Mouse (Mus musculus): Measurements from ENCODE around the gene Cyb561d2. TPM values are rescaled to one million over a fixed set of nuclear protein-coding genes. Genes with fewer than 3 reads are reported as not detected.

The Cyb561d2 gene
- polyA plus RNA-seq, 2 experiments: 19.8 to 21.4 TPM

DNA sequence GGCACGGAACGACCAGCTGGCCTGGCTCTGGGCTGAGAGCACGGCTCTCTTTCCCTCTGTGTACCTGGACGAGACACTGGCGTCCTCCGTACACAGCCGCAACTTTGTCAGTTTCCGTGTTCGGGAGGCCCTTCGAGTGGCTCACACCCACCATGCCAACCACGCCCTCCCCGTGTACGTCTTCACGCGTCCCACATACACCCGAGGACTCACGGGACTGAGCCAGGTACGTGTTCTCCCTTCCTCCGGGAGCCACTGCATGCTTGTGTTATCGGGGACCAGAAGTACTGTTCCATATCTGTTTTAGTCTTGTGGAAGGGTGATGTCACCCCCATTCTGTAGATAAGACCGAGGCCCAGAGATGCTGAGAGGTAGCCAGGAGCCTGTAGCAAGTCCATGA is 28.9 kb upstream of the Cyb561d2 start:
- no peak for DNase-seq (ENCODE audit: low spot score)
- H3K4me2 ChIP-seq (replicated peaks; ENCODE audit: low read depth, low read length, severe bottlenecking): peak overlapping the region; percentile 93
- H3K4me1 ChIP-seq (ENCODE audit: control insufficient read depth, insufficient read depth, low read length): peaks cover 27% of the 10 kb centered on the region
- H3K27me3 ChIP-seq (ENCODE audit: control insufficient read depth, insufficient read depth, low read length): no peaks in the 10 kb centered on the region
- no peak for ATAC-seq (ENCODE audit: low FRiP score, low read depth)
- no peaks in the 10 kb centered on the region for H3K9me3 ChIP-seq (ENCODE audit: control insufficient read depth, low read length)
- 91% methylated on average over 21 of the region's 21 CpGs for WGBS
- TF ChIP-seq POLR2A (IDR thresholded peaks at IDR 0.05; ENCODE audit: borderline replicate concordance, extremely low read depth, insufficient read depth, insufficient read length): no peak
- no peak overlapping the region for H3K27ac ChIP-seq (replicated peaks; ENCODE audit: low read depth, low read length)
- H3K36me3 ChIP-seq (ENCODE audit: control insufficient read depth, insufficient read depth, low read length): peaks cover 37% of the 10 kb centered on the region
- H3K9ac ChIP-seq (ENCODE audit: low read depth, low read length, severe bottlenecking): no peak overlapping the region; the same call in 1 of the 2 replicates
- peak overlapping the region; percentile 75 for H3K4me3 ChIP-seq (replicated peaks; ENCODE audit: low read length)

DNA sequence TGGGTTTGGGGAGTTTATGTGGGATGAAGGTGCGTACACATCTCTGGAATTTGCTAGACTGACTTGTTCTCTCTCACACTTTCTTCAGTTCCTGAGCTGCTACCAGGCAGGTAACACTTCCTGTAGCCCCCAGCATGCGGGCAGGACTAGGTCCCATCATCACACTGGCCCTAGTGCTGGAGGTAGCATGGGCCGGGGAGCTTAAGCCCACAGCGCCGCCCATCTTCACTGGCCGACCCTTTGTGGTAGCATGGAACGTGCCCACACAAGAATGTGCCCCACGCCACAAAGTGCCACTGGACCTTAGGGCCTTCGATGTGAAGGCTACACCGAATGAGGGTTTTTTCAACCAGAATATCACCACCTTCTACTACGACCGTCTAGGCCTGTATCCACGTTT is 28.0 kb upstream of the Cyb561d2 start:
- peaks cover 43% of the 10 kb centered on the region for H3K36me3 ChIP-seq (ENCODE audit: control insufficient read depth, insufficient read depth, low read length)
- DNase-seq (ENCODE audit: low spot score) (no peak), ATAC-seq (ENCODE audit: low FRiP score, low read depth) (no peak)
- no peaks in the 10 kb centered on the region for H3K9me3 ChIP-seq (ENCODE audit: control insufficient read depth, low read length)
- TF ChIP-seq POLR2A (IDR thresholded peaks at IDR 0.05; ENCODE audit: borderline replicate concordance, extremely low read depth, insufficient read depth, insufficient read length): no peak
- peaks cover 27% of the 10 kb centered on the region for H3K4me1 ChIP-seq (ENCODE audit: control insufficient read depth, insufficient read depth, low read length)
- WGBS: 31% methylated on average over 13 of the region's 13 CpGs
- no peaks in the 10 kb centered on the region for H3K27me3 ChIP-seq (ENCODE audit: control insufficient read depth, insufficient read depth, low read length)
- peak overlapping the region; percentile 93 for H3K4me2 ChIP-seq (replicated peaks; ENCODE audit: low read depth, low read length, severe bottlenecking)
- peak overlapping the region; percentile 75 for H3K4me3 ChIP-seq (replicated peaks; ENCODE audit: low read length)
- H3K9ac ChIP-seq (ENCODE audit: low read depth, low read length, severe bottlenecking): peak overlapping the region; percentile 78
- H3K27ac ChIP-seq (replicated peaks; ENCODE audit: low read depth, low read length): peak overlapping the region; percentile 75; the same call in 1 of the 2 replicates

DNA sequence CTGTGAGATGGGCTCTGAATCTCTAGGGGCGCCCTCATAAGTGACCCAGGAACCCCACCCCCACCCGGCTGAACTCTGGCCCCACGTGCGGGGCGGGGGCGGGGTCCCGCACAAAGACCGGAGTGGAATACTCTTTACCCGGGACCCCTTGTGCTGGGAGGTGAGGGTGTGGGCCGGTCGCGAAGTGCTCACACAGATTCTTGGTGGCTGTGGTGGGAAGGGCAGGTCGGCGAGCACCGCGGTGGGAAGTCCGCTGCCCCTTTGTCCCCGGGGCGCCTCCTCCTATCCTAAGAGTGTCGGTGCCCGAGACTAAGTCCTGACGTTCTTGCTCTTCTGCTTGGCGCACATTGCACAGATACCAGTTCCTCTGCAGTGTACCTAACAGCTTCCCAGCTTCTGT is 27.3 kb upstream of the Cyb561d2 start:
- ATAC-seq (ENCODE audit: low FRiP score, low read depth): peak; percentile 42
- Histone ChIP-seq H3K27ac (replicated peaks; ENCODE audit: low read depth, low read length) (peak overlapping the region; percentile 75), H3K36me3 (ENCODE audit: control insufficient read depth, insufficient read depth, low read length) (peaks cover 38% of the 10 kb centered on the region), H3K27me3 (ENCODE audit: control insufficient read depth, insufficient read depth, low read length) (no peaks in the 10 kb centered on the region), H3K4me1 (ENCODE audit: control insufficient read depth, insufficient read depth, low read length) (peaks cover 27% of the 10 kb centered on the region), H3K9me3 (ENCODE audit: control insufficient read depth, low read length) (no peaks in the 10 kb centered on the region), H3K4me2 (replicated peaks; ENCODE audit: low read depth, low read length, severe bottlenecking) (peak overlapping the region; percentile 93), H3K9ac (ENCODE audit: low read depth, low read length, severe bottlenecking) (peak overlapping the region; percentile 78), H3K4me3 (replicated peaks; ENCODE audit: low read length) (peak overlapping the region; percentile 75)
- under 1% methylated on average over 21 of the region's 23 CpGs for WGBS
- TF ChIP-seq POLR2A (IDR thresholded peaks at IDR 0.05; ENCODE audit: borderline replicate concordance, extremely low read depth, insufficient read depth, insufficient read length): no peak
- DNase-seq (ENCODE audit: low spot score): peak; percentile 19

DNA sequence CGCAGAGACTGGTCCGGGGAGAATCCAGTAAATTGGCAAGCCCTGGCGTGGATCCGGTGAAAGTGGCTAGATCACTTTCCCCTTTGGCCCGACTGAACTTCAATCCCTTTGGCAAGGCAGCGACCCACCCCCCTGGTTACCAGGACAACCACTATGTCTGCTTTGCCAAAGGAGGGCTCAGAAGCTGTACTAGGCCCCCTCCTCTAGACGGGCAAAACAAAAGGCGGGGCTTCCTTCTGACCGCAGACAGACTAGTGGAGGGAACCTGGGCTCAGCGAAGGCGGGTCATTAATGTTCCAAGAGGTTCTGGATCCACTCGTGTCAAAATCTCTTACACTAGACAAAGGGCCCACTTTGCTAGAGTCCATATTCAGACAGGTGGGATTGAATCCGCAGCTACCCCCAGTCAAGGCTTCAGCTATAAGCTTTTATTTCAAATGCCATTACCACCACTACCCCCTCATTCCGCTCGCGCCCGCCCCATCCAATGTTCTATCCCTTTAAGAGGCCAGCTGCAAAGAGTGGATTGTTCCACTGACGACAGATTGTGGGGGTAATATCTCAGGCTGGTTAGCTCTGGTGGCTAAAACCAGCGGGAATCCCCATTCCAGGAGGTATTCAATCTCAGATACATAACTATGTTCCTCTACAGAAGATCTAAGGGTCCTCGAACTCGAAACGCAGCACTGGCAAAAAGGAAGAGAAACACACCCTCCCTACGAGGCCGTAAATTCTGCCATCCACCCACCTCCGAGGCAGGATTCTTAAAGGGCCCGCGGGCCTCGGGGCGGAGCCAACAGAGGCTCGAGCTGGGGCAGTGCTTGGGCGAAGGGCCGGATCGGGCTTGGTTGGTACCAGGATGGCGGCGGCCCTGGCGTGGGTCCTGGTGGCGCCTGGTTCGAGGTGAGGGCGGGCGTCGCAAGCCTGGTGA is 26.6 kb upstream of the Cyb561d2 start:
- peak; percentile 88 for ATAC-seq (ENCODE audit: low FRiP score, low read depth)
- 0 out of 2 replicates have a peak, but pooled peaks have one; percentile 74 for TF ChIP-seq POLR2A (IDR thresholded peaks at IDR 0.05; ENCODE audit: borderline replicate concordance, extremely low read depth, insufficient read depth, insufficient read length)
- Histone ChIP-seq H3K27me3 (ENCODE audit: control insufficient read depth, insufficient read depth, low read length) (no peaks in the 10 kb centered on the region), H3K9ac (ENCODE audit: low read depth, low read length, severe bottlenecking) (peak overlapping the region; percentile 78), H3K4me1 (ENCODE audit: control insufficient read depth, insufficient read depth, low read length) (peaks cover 31% of the 10 kb centered on the region), H3K27ac (replicated peaks; ENCODE audit: low read depth, low read length) (peak overlapping the region; percentile 75), H3K4me3 (replicated peaks; ENCODE audit: low read length) (peak overlapping the region; percentile 75), H3K4me2 (replicated peaks; ENCODE audit: low read depth, low read length, severe bottlenecking) (peak overlapping the region; percentile 93), H3K9me3 (ENCODE audit: control insufficient read depth, low read length) (no peaks in the 10 kb centered on the region), H3K36me3 (ENCODE audit: control insufficient read depth, insufficient read depth, low read length) (peaks cover 36% of the 10 kb centered on the region)
- under 1% methylated on average over 41 of the region's 41 CpGs for WGBS
- peak; percentile 87 for DNase-seq (ENCODE audit: low spot score)

DNA sequence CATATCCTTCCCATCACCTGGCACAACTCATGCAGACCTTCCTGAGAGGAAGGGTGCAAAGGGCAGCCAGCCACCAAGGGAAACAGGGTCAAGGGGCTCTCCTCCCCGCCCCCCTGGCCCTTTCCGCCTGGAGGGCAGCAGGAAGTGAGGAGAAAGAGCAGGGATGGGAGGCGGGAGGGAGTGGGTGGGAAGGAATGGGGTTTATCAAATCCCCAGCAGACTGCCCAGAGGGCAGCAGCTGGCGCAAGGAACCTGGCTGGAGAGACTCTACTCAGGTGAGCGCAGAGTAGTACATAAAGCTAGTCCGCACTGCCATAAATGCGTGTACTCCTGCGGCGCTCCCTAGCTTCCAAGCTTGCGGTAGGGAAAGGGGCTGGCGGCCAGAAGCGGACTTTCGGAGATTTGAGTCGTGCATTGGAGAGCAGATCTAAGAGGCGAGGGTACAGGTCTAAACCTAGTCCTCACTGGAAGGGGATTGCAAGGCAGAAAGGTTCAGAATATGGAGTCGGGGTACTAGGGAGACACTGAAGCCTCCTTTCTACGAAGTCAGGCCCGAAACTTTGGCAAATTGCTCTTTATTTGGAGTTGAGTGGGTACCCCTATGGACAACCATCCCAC is 25.8 kb upstream of the Cyb561d2 start, which contains the start of gene Hyal2:
TSS of gene Hyal2 (plus strand) at position 244 of the 618 bp plus-strand sequence.
- no peak for ATAC-seq (ENCODE audit: low FRiP score, low read depth)
- no peak for DNase-seq (ENCODE audit: low spot score)
- Histone ChIP-seq H3K27me3 (ENCODE audit: control insufficient read depth, insufficient read depth, low read length) (no peaks in the 10 kb centered on the region), H3K9ac (ENCODE audit: low read depth, low read length, severe bottlenecking) (peak within 1 kb of the TSS; percentile 78), H3K4me2 (replicated peaks; ENCODE audit: low read depth, low read length, severe bottlenecking) (peak within 1 kb of the TSS; percentile 93), H3K9me3 (ENCODE audit: control insufficient read depth, low read length) (no peaks in the 10 kb centered on the region), H3K36me3 (ENCODE audit: control insufficient read depth, insufficient read depth, low read length) (peaks cover 28% of the 10 kb centered on the region), H3K27ac (replicated peaks; ENCODE audit: low read depth, low read length) (peak within 1 kb of the TSS; percentile 75), H3K4me1 (ENCODE audit: control insufficient read depth, insufficient read depth, low read length) (peaks cover 31% of the 10 kb centered on the region), H3K4me3 (replicated peaks; ENCODE audit: low read length) (peak within 1 kb of the TSS; percentile 75)
- 9% methylated on average over 17 of the region's 18 CpGs for WGBS
- TF ChIP-seq POLR2A (IDR thresholded peaks at IDR 0.05; ENCODE audit: borderline replicate concordance, extremely low read depth, insufficient read depth, insufficient read length): no peak
